27 mouse cellular contexts compared by ENCODE assay signal in genomic region chr2:106210773-106211172, GRCm38 (mm10).
"Had no signal": no experiment of that assay in that cellular context is flagged by ENCODE, and none has a peak within 500 bp of the region (broad histone marks: within the 10 kb centered on the region; RNA-seq: fewer than 3 reads in every experiment).

No protein-coding gene starts in this region.

- H3K4me3 ChIP-seq: embryonic facial prominence, embryonic 10.5 days; embryonic facial prominence, embryonic 12.5 days; embryonic facial prominence, embryonic 13.5 days; embryonic facial prominence, embryonic 15.5 days; erythroblast, embryonic 14.5 days; forebrain, embryonic 10.5 days; forebrain, embryonic 12.5 days; forebrain, embryonic 13.5 days; forebrain, embryonic 15.5 days; gastrocnemius, adult 2 months; heart, adult 2 months had no signal

- H3K9ac ChIP-seq: embryonic facial prominence, embryonic 12.5 days; embryonic facial prominence, embryonic 13.5 days; embryonic facial prominence, embryonic 15.5 days; forebrain, embryonic 12.5 days; forebrain, embryonic 13.5 days; forebrain, embryonic 15.5 days; forebrain, postnatal 0 days had no signal

- H3K9me3 ChIP-seq: embryonic facial prominence, embryonic 10.5 days; embryonic facial prominence, embryonic 12.5 days; embryonic facial prominence, embryonic 13.5 days; embryonic facial prominence, embryonic 15.5 days; forebrain, embryonic 10.5 days; forebrain, embryonic 12.5 days; forebrain, embryonic 13.5 days; forebrain, embryonic 15.5 days had no signal

- ATAC-seq: forebrain, embryonic 13.5 days; forebrain, embryonic 14.5 days; forebrain, embryonic 15.5 days; forebrain, embryonic 16.5 days; forebrain, postnatal 0 days had no signal

- DNase-seq: cerebellum, adult 9-10 months; cerebellum, adult 9-11 months; cerebellum, postnatal 10 days; cerebellum, postnatal 14 days; cerebellum, postnatal 25 days; cerebellum, postnatal 36 days; embryo, embryonic 11 days; forebrain, postnatal 0 days; gastrocnemius, adult 2 months; gastrocnemius, postnatal 10 days; gastrocnemius, postnatal 14 days; gastrocnemius, postnatal 25 days; gastrocnemius, postnatal 36 days; heart, adult 11 months; heart, adult 18-20 months; heart, adult 2 months had no signal

- H3K27ac ChIP-seq: embryonic facial prominence, embryonic 10.5 days; embryonic facial prominence, embryonic 12.5 days; embryonic facial prominence, embryonic 13.5 days; embryonic facial prominence, embryonic 15.5 days; forebrain, embryonic 10.5 days; forebrain, embryonic 12.5 days; forebrain, embryonic 13.5 days; forebrain, embryonic 15.5 days; gastrocnemius, adult 2 months; heart, adult 2 months had no signal

- H3K4me1 ChIP-seq: embryonic facial prominence, embryonic 10.5 days; embryonic facial prominence, embryonic 12.5 days; embryonic facial prominence, embryonic 15.5 days; forebrain, embryonic 12.5 days; forebrain, embryonic 13.5 days had no signal

- H3K4me2 ChIP-seq: embryonic facial prominence, embryonic 12.5 days; embryonic facial prominence, embryonic 13.5 days; embryonic facial prominence, embryonic 15.5 days; forebrain, embryonic 12.5 days; forebrain, embryonic 13.5 days; forebrain, embryonic 15.5 days had no signal

- H3K36me3 ChIP-seq: embryonic facial prominence, embryonic 10.5 days; embryonic facial prominence, embryonic 12.5 days; embryonic facial prominence, embryonic 13.5 days; embryonic facial prominence, embryonic 15.5 days; forebrain, embryonic 10.5 days; forebrain, embryonic 12.5 days; forebrain, embryonic 15.5 days had no signal

- H3K27me3 ChIP-seq: embryonic facial prominence, embryonic 12.5 days; embryonic facial prominence, embryonic 13.5 days; embryonic facial prominence, embryonic 15.5 days; forebrain, embryonic 12.5 days; forebrain, embryonic 13.5 days; forebrain, embryonic 15.5 days had no signal
